Mouse (Mus musculus) lung, postnatal 0 days (tissue): ENCODE results near the gene Ttc9.

ENCODE experiments used
- CTCF ChIP-seq: IDR thresholded peaks from 2 replicates; pipeline ENCODE4 v1.5.1; 2016; ENCODE audit warnings: antibody characterized with exemption, mild to moderate bottlenecking
- EP300 ChIP-seq: IDR thresholded peaks from 2 replicates; pipeline ENCODE4 v1.6.1; 2016; ENCODE audit warnings: antibody characterized with exemption, mild to moderate bottlenecking, control low read depth

- TF ChIP-seq CTCF, result no peak
- no peak for TF ChIP-seq EP300
Observed at GRCm38 (mm10) chr12:81657321-81657720, 26.3 kb downstream of the Ttc9 start.
